Mouse (Mus musculus) right cerebral cortex, adult 18-20 months (tissue): ENCODE results near the gene Fabp1.

Experiments
- DNase-seq: peaks from one replicate; pipeline ENCODE4 v3.0.0; 2022; ENCODE audit warnings: mixed read lengths

Fabp1 gene

GRCm38 (mm10) chr6:71199612-71200011 is at the start of gene Fabp1:
Fabp1 (plus strand) TSS chr6:71199827.
- no peak for DNase-seq

GRCm38 (mm10) chr6:71151098-71151497 is 48.5 kb upstream of the Fabp1 start:
- no peak for DNase-seq

GRCm38 (mm10) chr6:71153486-71153885 is 46.1 kb upstream of the Fabp1 start:
- DNase-seq, result no peak

- no peak for DNase-seq
Measured at GRCm38 (mm10) chr6:71154861-71155260, 44.8 kb upstream of the Fabp1 start.

GRCm38 (mm10) chr6:71156674-71157326 is 42.8 kb upstream of the Fabp1 start:
- DNase-seq, result no peak

- DNase-seq, result no peak
Measured at GRCm38 (mm10) chr6:71161290-71161689, 38.3 kb upstream of the Fabp1 start.

- DNase-seq, result no peak
Measured at GRCm38 (mm10) chr6:71162269-71162668, 37.4 kb upstream of the Fabp1 start.

GRCm38 (mm10) chr6:71164394-71164793 is 35.2 kb upstream of the Fabp1 start:
- no peak for DNase-seq

GRCm38 (mm10) chr6:71166551-71167169 is 33.0 kb upstream of the Fabp1 start:
- peak; percentile 18 for DNase-seq

GRCm38 (mm10) chr6:71172812-71173580 is 26.6 kb upstream of the Fabp1 start:
- DNase-seq, result no peak

GRCm38 (mm10) chr6:71180596-71180995 is 19.0 kb upstream of the Fabp1 start:
- no peak for DNase-seq

GRCm38 (mm10) chr6:71184941-71185604 is 14.6 kb upstream of the Fabp1 start:
- no peak for DNase-seq

GRCm38 (mm10) chr6:71189578-71189977 is 10.0 kb upstream of the Fabp1 start:
- no peak for DNase-seq

GRCm38 (mm10) chr6:71190501-71190900 is 9.1 kb upstream of the Fabp1 start:
- DNase-seq, result no peak

GRCm38 (mm10) chr6:71193151-71193740 is 6.4 kb upstream of the Fabp1 start:
- no peak for DNase-seq

- no peak for DNase-seq
Measured at GRCm38 (mm10) chr6:71196107-71196506, 3.5 kb upstream of the Fabp1 start.

GRCm38 (mm10) chr6:71197636-71198535 is 1.7 kb upstream of the Fabp1 start:
- no peak for DNase-seq

GRCm38 (mm10) chr6:71201925-71202324 is 2.3 kb downstream of the Fabp1 start:
- no peak for DNase-seq

GRCm38 (mm10) chr6:71203674-71204073 is 4.0 kb downstream of the Fabp1 start:
- DNase-seq, result no peak

- DNase-seq, result no peak
Measured at GRCm38 (mm10) chr6:71204166-71204565, 4.5 kb downstream of the Fabp1 start.

- no peak for DNase-seq
Measured at GRCm38 (mm10) chr6:71208691-71209090, 9.1 kb downstream of the Fabp1 start.

GRCm38 (mm10) chr6:71211917-71212316 is 12.3 kb downstream of the Fabp1 start:
- DNase-seq, result no peak
